Mouse (Mus musculus) liver, embryonic 12.5 days (tissue): ENCODE results near the gene Senp1. TPM values are rescaled to one million over a fixed set of nuclear protein-coding genes. Genes with fewer than 3 reads are reported as not detected.
A peak's percentile ranks its signal among the peaks of the same experiment; 100 is the strongest.

ENCODE experiments used
- ATAC-seq: fragments of 200-750 bp; cut with Nextera tagmentation; 2 replicates; pipeline ENCODE4 v1.8.0; 2017; ENCODE audit warnings: moderate number of reproducible peaks, mild to moderate bottlenecking, moderate library complexity
- H3K27ac ChIP-seq: fragments of 300-500 bp; sonication (generic); 2 replicates; pipeline ENCODE4 v1.5.1; 2016; ENCODE audit warnings: mild to moderate bottlenecking
- H3K27me3 ChIP-seq: fragments of 300-500 bp; sonication (generic); replicated peaks from 2 replicates; pipeline ENCODE4 v1.6.1; 2016; ENCODE audit warnings: mild to moderate bottlenecking, moderate library complexity
- H3K36me3 ChIP-seq: fragments of 300-500 bp; sonication (generic); 2 replicates; pipeline ENCODE4 v1.6.1; 2016; ENCODE audit warnings: mild to moderate bottlenecking, moderate library complexity
- H3K4me1 ChIP-seq: fragments of 300-500 bp; sonication (generic); 2 replicates; pipeline ENCODE4 v1.6.1; 2016
- H3K4me2 ChIP-seq: fragments of 300-500 bp; sonication (generic); 2 replicates; pipeline ENCODE4 v1.6.1; 2016; ENCODE audit warnings: mild to moderate bottlenecking, moderate library complexity
- H3K4me3 ChIP-seq: fragments of 300-500 bp; sonication (generic); 2 replicates; pipeline ENCODE4 v1.5.1; 2016; ENCODE audit warnings: mild to moderate bottlenecking, moderate library complexity
- H3K9ac ChIP-seq: fragments of 300-500 bp; sonication (generic); 2 replicates; pipeline ENCODE4 v1.6.1; 2016; ENCODE audit warnings: mild to moderate bottlenecking, moderate library complexity
- H3K9me3 ChIP-seq: fragments of 300-500 bp; sonication (generic); replicated peaks from 2 replicates; pipeline ENCODE4 v1.6.1; 2016; ENCODE audit warnings: mild to moderate bottlenecking, moderate library complexity
- WGBS: fragments of 180-500 bp; shearing (Covaris S2); methylation state at CpG from one replicate; pipeline ENCODE4 v1.1.7; 2016; ENCODE audit not compliant: insufficient replicate concordance; 5-methylcytosine and 5-hydroxymethylcytosine counted together
- polyA plus RNA-seq: library from polyadenylated mRNA; unstranded; fragments of >200 nt; fragmentation: Nextera tagmentation; extraction: Ambion mirVana; gene quantifications from 2 replicates; pipeline ENCODE4 v1.2.1, GENCODE M21; 2016

Gene Senp1
- polyA plus RNA-seq, 1 experiment from 2014 or later = 28.4 TPM

DNA sequence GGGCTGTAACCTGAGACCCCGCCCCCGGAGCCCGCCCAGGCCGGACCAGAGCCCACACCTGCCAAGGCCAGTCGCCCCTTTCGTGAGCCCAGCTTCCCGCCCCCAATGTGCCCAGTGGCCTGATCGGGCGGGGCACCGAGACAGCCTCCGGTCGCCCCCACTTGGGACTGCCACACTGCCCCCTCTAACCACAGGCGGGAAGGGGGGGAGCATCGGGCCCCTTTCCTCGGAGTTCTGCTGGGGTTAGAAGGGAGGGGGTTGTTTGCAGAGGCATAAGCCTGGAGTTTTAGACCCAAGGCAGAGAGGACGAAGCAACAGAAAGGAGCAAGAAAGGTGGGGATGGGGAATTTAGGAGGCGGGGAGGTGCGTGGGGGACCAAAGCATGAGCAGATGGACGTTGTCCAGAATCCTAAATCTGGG, 88.8 kb downstream of the Senp1 start:
- 3% methylated on average over 19 of the region's 19 CpGs for WGBS
- no peak for ATAC-seq
- H3K36me3 ChIP-seq = no peaks in the 10 kb centered on the region
- peaks cover 29% of the 10 kb centered on the region for H3K4me1 ChIP-seq
- peaks cover 100% of the 10 kb centered on the region for H3K27me3 ChIP-seq
- no peak overlapping the region for H3K9ac ChIP-seq
- H3K4me3 ChIP-seq = peak overlapping the region; percentile 32
- H3K9me3 ChIP-seq = no peaks in the 10 kb centered on the region
- H3K4me2 ChIP-seq = peak overlapping the region; percentile 51
- H3K27ac ChIP-seq = no peak overlapping the region

DNA sequence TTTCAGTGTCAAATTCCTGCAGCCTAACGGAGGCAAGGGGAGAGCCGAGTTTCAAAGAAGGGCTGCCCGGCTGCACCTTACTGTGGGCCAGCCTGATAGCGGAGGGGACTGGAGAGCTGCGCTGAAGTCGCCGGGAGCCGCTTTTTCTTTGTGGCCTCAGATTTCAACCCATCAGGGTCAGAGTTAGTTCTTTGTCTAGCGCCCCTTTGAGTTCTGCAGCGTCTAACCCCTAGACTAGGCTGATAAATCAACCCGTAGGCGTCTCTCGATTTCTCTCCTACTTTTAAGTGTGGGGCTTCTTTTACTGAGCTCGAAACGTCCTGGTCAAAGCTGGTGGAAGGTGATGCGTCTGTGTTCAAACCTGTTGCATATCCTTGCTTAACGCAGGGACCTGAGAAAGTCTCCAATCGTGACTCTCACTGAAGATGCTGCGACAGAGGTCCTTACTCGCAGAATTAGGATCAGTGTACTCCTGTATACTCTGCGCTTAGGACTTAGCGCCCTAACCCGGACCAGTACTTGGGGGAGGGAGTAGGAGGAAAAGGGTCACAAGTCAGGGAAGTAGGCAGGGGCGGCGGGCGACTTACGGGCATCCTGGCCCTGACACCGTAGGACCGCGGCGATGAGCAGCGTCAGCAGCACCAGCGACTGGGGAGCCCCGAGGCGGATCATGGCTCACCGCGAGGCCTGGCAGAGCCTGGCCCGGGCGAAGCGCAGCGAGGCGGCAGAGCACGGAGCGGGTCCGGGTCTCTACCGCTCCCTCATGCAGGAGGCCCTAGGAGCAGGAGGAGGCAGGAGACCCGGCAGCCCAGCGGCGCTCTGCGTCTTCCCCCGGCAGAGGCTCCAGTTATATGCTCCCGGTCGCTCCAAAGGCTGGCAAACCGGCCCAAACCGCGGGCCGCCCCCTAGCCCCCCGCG, 89.5 kb downstream of the Senp1 start, which contains the start of gene Col2a1:
Col2a1 (minus strand) TSS at position 874 of the 918 bp plus-strand sequence.
- Histone ChIP-seq H3K27me3 (peaks cover 100% of the 10 kb centered on the region), H3K4me1 (peaks cover 29% of the 10 kb centered on the region), H3K9ac (no peak within 1 kb of the TSS), H3K4me3 (peak within 1 kb of the TSS; percentile 32), H3K9me3 (no peaks in the 10 kb centered on the region), H3K4me2 (peak within 1 kb of the TSS; percentile 51), H3K27ac (no peak within 1 kb of the TSS), H3K36me3 (no peaks in the 10 kb centered on the region)
- no peak for ATAC-seq
- WGBS = 2% methylated on average over 58 of the region's 59 CpGs

DNA sequence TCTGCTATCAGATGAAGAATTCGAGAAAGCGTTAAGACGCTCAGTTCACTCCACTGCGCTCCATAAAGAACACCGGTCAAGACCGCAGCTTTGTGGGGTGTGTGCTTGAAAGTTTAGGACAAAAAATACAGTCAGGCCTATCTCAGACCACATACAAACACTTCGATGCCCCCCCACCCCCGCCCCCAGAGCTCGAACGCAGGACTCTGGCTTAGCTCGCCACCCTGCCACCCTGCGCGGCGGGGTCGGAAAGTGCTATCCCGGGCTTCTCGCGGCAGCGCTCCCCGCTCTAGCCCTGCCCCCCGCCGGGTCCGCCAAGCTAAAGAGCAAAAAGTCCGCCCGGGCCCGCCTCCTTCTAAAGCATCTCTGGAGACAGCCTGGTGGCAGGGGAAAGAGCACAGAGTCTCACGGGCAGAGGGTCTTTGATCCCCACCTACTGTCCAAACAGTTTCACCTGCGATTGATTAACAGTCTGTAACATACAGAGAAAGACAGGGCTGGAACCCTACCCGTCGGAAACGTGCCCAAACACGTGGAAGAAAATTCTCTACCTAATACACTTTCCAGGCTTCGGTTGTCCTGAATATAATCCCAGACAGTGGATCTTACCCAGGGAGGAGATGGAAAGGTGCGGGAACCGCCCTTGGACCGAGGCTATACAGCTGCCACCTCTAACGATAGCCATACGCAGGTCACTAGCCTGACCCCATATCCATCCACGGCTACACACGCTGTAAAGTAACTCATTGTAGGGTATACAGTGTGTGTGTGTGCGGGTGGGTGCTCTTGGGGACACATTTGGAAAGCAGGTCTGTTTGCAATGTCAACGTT, 90.3 kb downstream of the Senp1 start:
- no peak for ATAC-seq
- no peaks in the 10 kb centered on the region for H3K36me3 ChIP-seq
- peaks cover 100% of the 10 kb centered on the region for H3K27me3 ChIP-seq
- no peaks in the 10 kb centered on the region for H3K9me3 ChIP-seq
- H3K9ac ChIP-seq = no peak overlapping the region
- H3K4me1 ChIP-seq = peaks cover 29% of the 10 kb centered on the region
- H3K27ac ChIP-seq = no peak overlapping the region
- H3K4me2 ChIP-seq = peak overlapping the region; percentile 51
- WGBS = 2% methylated on average over 42 of the region's 42 CpGs
- peak overlapping the region; percentile 15 for H3K4me3 ChIP-seq

DNA sequence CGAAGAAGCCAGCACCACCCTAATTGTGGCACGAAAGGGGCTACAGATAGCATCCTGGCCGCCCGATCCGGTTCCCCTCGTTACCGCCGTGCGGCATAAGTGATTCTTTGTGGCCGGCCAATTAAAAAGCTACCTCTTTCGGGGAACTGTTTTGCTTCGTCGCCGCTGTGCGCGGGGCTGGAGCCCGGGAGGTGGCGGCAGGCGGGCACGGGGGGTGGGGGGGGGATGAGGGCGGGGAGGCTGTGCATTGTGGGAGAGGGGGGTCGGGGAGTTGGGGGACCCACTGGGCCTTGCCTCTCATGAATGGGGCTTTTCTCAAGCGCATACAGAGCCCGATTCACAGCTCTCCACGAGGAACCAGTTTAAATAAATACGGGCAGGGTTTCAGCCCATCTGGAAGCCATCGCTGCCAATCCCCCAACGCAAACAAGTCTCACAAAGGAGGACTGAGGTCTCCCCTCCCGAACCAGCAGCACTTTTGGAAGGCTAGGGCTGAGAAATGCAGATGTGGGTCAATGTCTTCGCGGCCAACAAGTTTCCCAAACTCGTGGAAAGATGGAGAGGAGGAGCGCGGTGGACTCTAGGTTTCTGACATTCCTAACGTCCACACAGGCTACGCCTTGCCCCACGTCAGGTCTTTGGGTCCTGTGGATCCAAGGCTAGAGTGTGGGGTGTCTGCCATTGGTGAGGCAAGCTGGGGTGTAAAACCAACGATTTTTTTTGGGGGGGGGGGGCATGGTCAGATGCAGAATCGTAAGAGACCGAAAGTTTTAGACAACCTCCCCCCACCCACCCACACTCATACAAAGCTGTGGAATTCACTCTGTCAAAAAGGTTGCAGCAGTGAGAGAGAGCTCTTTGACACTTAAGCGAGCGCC, 91.2 kb downstream of the Senp1 start:
- Histone ChIP-seq H3K27me3 (peaks cover 100% of the 10 kb centered on the region), H3K36me3 (no peaks in the 10 kb centered on the region), H3K4me1 (peaks cover 29% of the 10 kb centered on the region), H3K9me3 (no peaks in the 10 kb centered on the region), H3K9ac (no peak overlapping the region), H3K27ac (no peak overlapping the region), H3K4me2 (peak overlapping the region; percentile 36), H3K4me3 (peak overlapping the region; percentile 23)
- ATAC-seq = no peak
- 1% methylated on average over 41 of the region's 42 CpGs for WGBS

DNA sequence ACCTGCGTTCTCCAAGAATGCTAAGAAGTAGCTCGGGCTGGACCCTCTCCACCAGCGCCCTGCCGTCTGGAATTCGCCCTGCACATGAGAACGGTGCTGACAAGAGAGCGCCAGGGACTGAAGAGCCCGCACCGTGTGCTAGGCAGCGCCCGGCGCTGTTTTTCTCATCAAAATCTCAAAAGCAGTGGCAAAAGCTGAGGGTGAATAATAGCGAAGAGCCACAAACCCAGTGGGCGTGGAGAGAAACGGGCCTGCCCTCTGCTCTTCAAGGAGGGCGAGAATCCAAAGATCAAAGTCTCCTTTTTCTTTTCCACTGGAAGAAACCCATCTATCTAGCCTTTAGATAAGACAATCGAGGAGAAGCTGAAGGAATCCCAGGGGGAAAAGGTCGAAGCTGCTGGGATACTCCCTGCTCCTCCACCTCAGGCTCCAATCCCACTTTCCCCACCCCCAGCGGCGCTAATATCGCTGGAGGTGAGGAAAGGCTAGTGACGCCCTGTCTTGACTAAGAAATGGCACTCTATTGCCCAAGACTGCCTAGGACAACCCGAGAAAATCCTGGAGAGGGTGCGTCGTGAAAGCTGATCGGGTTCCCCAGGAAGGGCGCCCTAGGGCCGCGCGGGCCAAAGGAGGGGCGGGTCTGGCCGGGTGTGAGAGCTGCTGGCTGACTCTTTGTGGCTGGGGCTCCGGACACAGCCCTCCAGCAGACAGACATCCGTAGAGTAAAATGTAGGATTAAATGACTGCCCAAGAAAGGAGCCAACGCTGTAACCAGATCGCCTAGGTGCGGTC, 92.0 kb downstream of the Senp1 start:
- H3K9me3 ChIP-seq = no peaks in the 10 kb centered on the region
- H3K9ac ChIP-seq = no peak overlapping the region
- no peaks in the 10 kb centered on the region for H3K36me3 ChIP-seq
- no peak overlapping the region for H3K27ac ChIP-seq
- 2% methylated on average over 37 of the region's 37 CpGs for WGBS
- no peak for ATAC-seq
- peaks cover 100% of the 10 kb centered on the region for H3K27me3 ChIP-seq
- H3K4me2 ChIP-seq = peak overlapping the region; percentile 36
- H3K4me3 ChIP-seq = peak overlapping the region; percentile 23
- H3K4me1 ChIP-seq = peaks cover 29% of the 10 kb centered on the region

GRCm38 (mm10) chr15:97999991-98000390, 93.6 kb downstream of the Senp1 start:
- ATAC-seq = no peak
- Histone ChIP-seq H3K36me3 (no peaks in the 10 kb centered on the region), H3K27me3 (peaks cover 93% of the 10 kb centered on the region), H3K9ac (no peak overlapping the region), H3K4me2 (no peak overlapping the region), H3K4me3 (no peak overlapping the region), H3K9me3 (no peaks in the 10 kb centered on the region), H3K27ac (no peak overlapping the region), H3K4me1 (peaks cover 28% of the 10 kb centered on the region)
- WGBS = 4% methylated on average over 7 of the region's 7 CpGs

DNA sequence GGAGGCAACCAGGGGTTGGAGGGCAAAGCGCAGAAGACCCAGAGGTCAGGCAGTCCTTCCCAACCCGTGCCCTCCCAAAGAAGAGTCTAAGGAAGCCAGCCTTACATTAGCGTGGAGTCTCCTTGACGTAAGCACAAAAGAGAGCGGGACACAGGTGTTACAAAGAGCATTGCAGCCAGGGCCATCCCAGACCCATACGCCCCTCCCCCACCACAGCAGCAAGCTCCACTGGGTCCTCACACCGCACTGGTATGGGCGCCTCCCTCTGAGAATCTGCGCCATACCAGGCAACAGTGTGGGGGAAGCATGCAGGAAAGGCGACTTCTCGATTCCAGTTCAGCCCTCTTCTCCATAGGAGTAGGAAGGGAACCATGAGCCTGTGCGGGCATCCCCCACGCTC, 94.0 kb downstream of the Senp1 start:
- H3K27me3 ChIP-seq = peaks cover 93% of the 10 kb centered on the region
- H3K27ac ChIP-seq = no peak overlapping the region

GRCm38 (mm10) chr15:97996716-97997256, 96.8 kb downstream of the Senp1 start:
- Histone ChIP-seq H3K4me1 (0 out of 2 replicates have a peak, but pooled peaks cover 11% of the 10 kb centered on the region), H3K36me3 (no peaks in the 10 kb centered on the region), H3K4me2 (no peak overlapping the region), H3K9me3 (no peaks in the 10 kb centered on the region), H3K4me3 (no peak overlapping the region), H3K9ac (no peak overlapping the region), H3K27me3 (peaks cover 79% of the 10 kb centered on the region), H3K27ac (no peak overlapping the region)
- WGBS = 70% methylated on average over 13 of the region's 13 CpGs
- no peak for ATAC-seq

More for the DNA sequence above, 94.0 kb downstream of the Senp1 start:
- Histone ChIP-seq H3K4me1 (peaks cover 23% of the 10 kb centered on the region), H3K9ac (no peak overlapping the region), H3K36me3 (no peaks in the 10 kb centered on the region), H3K4me2 (no peak overlapping the region), H3K4me3 (no peak overlapping the region), H3K9me3 (no peaks in the 10 kb centered on the region)
- 10% methylated on average over 13 of the region's 13 CpGs for WGBS
- ATAC-seq = no peak

GRCm38 (mm10) chr15:97992712-97993286, 100.7 kb downstream of the Senp1 start:
- H3K4me3 ChIP-seq = no peak overlapping the region

GRCm38 (mm10) chr15:97992027-97992711, 101.4 kb downstream of the Senp1 start:
- Histone ChIP-seq H3K4me1 (0 out of 2 replicates have a peak, but pooled peaks cover 8% of the 10 kb centered on the region), H3K36me3 (no peaks in the 10 kb centered on the region), H3K9ac (no peak overlapping the region), H3K27me3 (peaks cover 64% of the 10 kb centered on the region), H3K9me3 (no peaks in the 10 kb centered on the region), H3K4me3 (no peak overlapping the region), H3K4me2 (peak overlapping the region; percentile 46), H3K27ac (peak overlapping the region; percentile 45; the same call in 1 of the 2 replicates)
- ATAC-seq = no peak
- WGBS = 49% methylated on average over 13 of the region's 13 CpGs

More at GRCm38 (mm10) chr15:97992712-97993286, 100.7 kb downstream of the Senp1 start:
- peak overlapping the region; percentile 45; the same call in 1 of the 2 replicates for H3K27ac ChIP-seq
- H3K4me1 ChIP-seq = 0 out of 2 replicates have a peak, but pooled peaks cover 8% of the 10 kb centered on the region
- ATAC-seq = peak; percentile 85
- WGBS = 9% methylated on average over 18 of the region's 18 CpGs
- H3K4me2 ChIP-seq = peak overlapping the region; percentile 46
- no peak overlapping the region for H3K9ac ChIP-seq
- H3K27me3 ChIP-seq = peaks cover 71% of the 10 kb centered on the region
- no peaks in the 10 kb centered on the region for H3K36me3 ChIP-seq
- no peaks in the 10 kb centered on the region for H3K9me3 ChIP-seq
